Mouse (Mus musculus): ENCODE data around the gene Prdx5.

DNA sequence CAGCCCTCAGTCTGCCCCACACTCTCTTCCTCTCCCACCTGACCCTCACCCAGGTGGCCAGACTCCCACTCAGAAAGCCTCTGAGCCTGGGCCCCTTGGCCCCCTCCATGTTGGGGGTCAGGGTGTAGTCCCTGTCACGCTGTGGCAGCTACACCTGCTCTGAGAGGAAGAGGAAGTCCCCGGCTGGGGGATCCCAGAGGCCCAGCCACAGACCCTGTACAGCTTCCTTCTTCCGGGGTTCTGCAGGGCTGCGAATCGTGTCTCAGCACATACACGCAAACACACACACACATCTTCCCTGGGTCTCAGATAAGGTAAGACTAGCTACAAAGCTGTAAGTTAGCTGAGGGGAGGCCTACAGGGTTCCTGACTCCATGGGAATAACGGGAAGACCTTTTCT, 51.9 kb downstream of the Prdx5 start, which contains the start of gene Ccdc88b:
- TF ChIP-seq POLR2A (IDR thresholded peaks at IDR 0.05; ENCODE audit: borderline replicate concordance, extremely low read depth, low read depth, low read length) (no peak), CTCF (IDR thresholded peaks at IDR 0.05; ENCODE audit: insufficient read depth, low read length) (no peak)
